Mouse (Mus musculus): ENCODE data around the gene Numb. TPM values are rescaled to one million over a fixed set of nuclear protein-coding genes. Genes with fewer than 3 reads are reported as not detected.

The Numb gene
- polyA plus RNA-seq, 1 experiment from 2014 or later, result 14.9 TPM

DNA sequence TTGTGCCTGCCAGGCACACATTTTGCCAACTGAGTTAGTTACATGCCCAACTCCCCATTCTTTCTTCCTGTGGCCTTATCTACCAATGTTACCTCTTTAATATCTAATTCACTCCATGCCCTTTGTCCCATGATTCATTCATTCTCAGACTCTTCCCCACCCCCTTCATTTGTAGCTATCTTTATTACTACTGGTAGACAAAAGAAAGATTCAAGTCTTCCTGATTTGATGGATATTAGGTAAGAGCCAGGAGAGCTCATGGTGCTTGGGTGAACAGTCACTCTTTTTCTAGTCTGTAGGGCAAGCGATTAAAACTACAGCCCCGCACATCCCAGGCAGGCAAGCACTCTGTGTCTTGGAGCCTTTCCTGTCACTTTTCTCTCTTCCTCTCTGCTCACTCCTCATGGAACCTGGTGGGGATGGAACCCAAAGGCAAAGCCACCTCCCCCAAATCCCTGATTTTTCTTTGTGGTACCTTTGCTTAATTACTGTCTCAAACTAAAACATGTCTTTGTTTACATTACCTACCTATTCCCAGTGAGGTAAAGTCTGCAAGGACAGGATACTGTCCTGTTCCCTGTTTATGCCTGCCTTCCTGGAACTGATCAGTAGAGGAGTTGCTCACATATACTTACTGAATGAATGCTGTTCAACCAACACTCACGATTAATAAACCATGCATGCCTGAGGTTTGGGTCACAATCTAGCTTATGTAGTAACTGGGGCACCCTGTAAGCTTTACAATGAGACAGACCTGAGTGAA, 78.9 kb downstream of the Numb start:
- no peak for ATAC-seq (ENCODE audit: low FRiP score)
- H3K4me1 ChIP-seq, result no peaks in the 10 kb centered on the region

DNA sequence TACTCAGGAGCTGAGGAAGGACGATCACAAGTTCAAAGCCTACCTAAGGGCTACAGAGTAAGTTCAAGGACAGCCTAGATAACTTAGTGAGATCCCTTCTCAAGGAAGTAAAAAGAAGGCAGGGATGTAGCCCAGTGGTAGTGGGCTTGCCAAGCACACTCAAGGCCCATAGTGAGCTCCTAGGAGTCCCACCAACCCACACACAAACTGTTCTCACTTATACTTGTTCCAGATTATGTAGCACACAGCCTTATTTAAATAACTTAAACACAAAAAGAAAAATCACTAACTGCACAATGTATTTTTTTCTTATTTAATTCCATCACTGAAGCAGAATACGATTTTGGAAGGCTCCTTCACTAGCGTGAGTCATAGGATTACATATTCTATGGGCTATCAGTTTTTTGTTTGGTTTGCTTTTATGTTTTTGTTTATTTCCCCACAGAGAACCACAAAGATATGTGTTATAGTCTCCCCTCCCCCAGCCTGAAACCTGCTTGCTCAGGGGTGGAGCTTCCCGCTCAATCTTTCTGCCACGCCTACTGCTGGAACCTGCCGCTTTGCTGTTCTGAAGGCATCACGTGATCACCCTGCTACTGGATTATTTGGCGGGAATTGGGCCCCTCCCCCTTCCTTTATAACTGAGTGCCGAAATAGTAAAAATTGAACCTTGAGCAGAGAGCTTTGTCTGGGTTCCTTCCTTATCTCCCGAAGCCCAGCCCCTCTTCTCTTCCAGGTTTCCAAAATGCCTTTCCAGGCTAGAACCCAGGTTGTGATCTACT, 80.1 kb downstream of the Numb start:
- Histone ChIP-seq H3K9ac (replicated peaks) (no peak overlapping the region), H3K4me3 (replicated peaks) (no peak overlapping the region), H3K36me3 (peaks cover 18% of the 10 kb centered on the region), H3K4me2 (no peak overlapping the region), H3K4me1 (no peaks in the 10 kb centered on the region), H3K9me3 (replicated peaks) (no peaks in the 10 kb centered on the region), H3K27ac (replicated peaks) (no peak overlapping the region), H3K27me3 (replicated peaks) (no peaks in the 10 kb centered on the region)
- no peak for ATAC-seq (ENCODE audit: low FRiP score)
- WGBS, result 94% methylated on average over 10 of the region's 10 CpGs

More for the DNA sequence above, 78.9 kb downstream of the Numb start:
- Histone ChIP-seq H3K9ac (replicated peaks) (no peak overlapping the region), H3K27me3 (replicated peaks) (no peaks in the 10 kb centered on the region), H3K27ac (replicated peaks) (no peak overlapping the region), H3K4me2 (no peak overlapping the region), H3K9me3 (replicated peaks) (no peaks in the 10 kb centered on the region), H3K36me3 (peaks cover 10% of the 10 kb centered on the region), H3K4me3 (replicated peaks) (no peak overlapping the region)
- 94% methylated on average over 3 of the region's 3 CpGs for WGBS

DNA sequence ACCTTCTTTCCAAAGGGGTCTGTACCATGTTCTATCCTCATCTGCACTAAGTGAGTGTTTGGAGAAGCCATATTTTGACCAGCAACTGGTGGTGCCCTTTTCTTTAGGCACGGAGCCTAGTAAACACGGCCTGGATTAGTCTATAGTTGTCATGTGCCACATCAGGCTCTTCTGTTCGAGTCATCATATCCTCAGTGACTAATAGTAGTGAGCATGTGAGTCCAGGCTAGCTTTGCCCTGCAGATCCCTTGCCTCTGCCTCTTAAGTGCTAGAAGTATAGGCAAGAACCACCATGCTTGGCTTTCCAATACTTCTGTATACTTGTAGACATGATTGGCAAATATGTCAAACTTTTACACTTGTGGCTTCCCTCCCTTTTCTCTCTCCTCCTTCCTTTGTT, 87.8 kb downstream of the Numb start:
- Histone ChIP-seq H3K27me3 (replicated peaks) (no peaks in the 10 kb centered on the region), H3K4me1 (no peaks in the 10 kb centered on the region), H3K9me3 (replicated peaks) (no peaks in the 10 kb centered on the region), H3K27ac (replicated peaks) (no peak overlapping the region), H3K9ac (replicated peaks) (no peak overlapping the region), H3K4me3 (replicated peaks) (no peak overlapping the region), H3K4me2 (no peak overlapping the region), H3K36me3 (peaks cover 14% of the 10 kb centered on the region)
- WGBS, result 96% methylated on average over 3 of the region's 3 CpGs
- no peak for ATAC-seq (ENCODE audit: low FRiP score)

DNA sequence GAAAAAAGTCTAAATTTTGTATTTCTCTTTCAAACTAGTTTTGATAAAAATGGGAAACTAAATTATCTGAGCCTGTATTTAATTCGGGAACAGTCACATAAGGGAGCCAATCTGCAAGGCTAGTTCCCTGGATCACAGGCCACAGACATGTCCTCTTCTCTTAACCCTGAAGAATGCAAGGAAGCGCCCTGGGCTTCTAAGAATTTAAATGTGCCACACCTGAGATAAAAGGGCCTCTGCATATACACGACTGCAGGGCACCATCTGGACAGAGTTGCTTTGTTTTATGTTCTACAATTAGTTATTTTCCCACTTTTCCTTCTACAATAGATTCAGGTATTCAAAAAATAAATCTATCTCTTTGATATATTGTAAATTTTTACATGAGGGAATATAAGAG, 91.3 kb downstream of the Numb start:
- Histone ChIP-seq H3K4me3 (replicated peaks) (no peak overlapping the region), H3K4me2 (no peak overlapping the region), H3K27me3 (replicated peaks) (no peaks in the 10 kb centered on the region), H3K4me1 (no peaks in the 10 kb centered on the region), H3K36me3 (no peaks in the 10 kb centered on the region), H3K27ac (replicated peaks) (no peak overlapping the region), H3K9me3 (replicated peaks) (no peaks in the 10 kb centered on the region), H3K9ac (replicated peaks) (no peak overlapping the region)
- 92% methylated on average over 3 of the region's 3 CpGs for WGBS
- ATAC-seq (ENCODE audit: low FRiP score), result no peak

DNA sequence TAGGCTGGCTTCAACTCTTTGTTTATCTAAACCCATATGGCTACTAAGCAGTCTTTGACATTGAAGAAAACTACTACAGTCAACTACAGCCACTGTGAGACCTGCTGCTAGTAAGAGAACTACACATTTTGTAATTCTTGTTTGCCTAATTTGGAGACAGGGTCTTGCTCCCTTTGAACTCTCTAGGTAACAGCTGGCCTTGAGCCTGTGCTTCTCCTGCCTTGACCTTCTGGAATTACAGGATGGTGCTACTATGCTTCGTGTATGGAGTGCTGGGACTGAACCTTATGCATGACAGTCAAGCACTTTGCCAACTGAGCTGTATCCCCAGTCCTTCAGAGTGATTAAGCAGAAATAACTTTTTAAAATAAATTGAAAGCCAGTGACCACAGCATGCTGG, 105.1 kb downstream of the Numb start:
- WGBS, result 91% methylated on average over 1 of the region's 1 CpGs
- H3K4me2 ChIP-seq, result no peak overlapping the region
- H3K27me3 ChIP-seq (replicated peaks), result no peaks in the 10 kb centered on the region
- no peaks in the 10 kb centered on the region for H3K9me3 ChIP-seq (replicated peaks)
- no peaks in the 10 kb centered on the region for H3K4me1 ChIP-seq
- no peak for ATAC-seq (ENCODE audit: low FRiP score)
- H3K9ac ChIP-seq (replicated peaks), result no peak overlapping the region
- H3K27ac ChIP-seq (replicated peaks), result no peak overlapping the region
- H3K4me3 ChIP-seq (replicated peaks), result no peak overlapping the region
- no peaks in the 10 kb centered on the region for H3K36me3 ChIP-seq

DNA sequence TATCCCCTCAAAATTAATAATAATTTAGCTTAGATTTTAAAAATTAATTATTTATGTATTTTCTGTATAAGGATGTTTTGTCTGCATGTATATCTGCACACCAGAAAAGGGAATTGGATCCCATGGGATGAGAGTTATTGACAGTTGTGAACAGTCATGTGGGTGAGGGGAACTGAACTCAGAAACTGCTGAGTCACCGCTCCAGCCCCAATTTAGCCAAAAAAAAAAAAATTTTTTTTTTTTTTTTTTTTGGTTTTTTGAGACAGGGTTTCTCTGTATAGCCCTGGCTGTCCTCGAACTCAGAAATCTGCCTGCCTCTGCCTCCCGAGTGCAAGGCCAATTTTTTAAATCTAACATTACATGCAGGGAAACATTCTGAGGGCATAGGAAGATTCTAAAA, 109.8 kb downstream of the Numb start:
- no peak for ATAC-seq (ENCODE audit: low FRiP score)
- WGBS, result 93% methylated on average over 3 of the region's 3 CpGs
- Histone ChIP-seq H3K4me1 (no peaks in the 10 kb centered on the region), H3K9ac (replicated peaks) (no peak overlapping the region), H3K27me3 (replicated peaks) (no peaks in the 10 kb centered on the region), H3K36me3 (peaks cover 14% of the 10 kb centered on the region), H3K4me3 (replicated peaks) (no peak overlapping the region), H3K4me2 (no peak overlapping the region), H3K27ac (replicated peaks) (no peak overlapping the region), H3K9me3 (replicated peaks) (no peaks in the 10 kb centered on the region)

DNA sequence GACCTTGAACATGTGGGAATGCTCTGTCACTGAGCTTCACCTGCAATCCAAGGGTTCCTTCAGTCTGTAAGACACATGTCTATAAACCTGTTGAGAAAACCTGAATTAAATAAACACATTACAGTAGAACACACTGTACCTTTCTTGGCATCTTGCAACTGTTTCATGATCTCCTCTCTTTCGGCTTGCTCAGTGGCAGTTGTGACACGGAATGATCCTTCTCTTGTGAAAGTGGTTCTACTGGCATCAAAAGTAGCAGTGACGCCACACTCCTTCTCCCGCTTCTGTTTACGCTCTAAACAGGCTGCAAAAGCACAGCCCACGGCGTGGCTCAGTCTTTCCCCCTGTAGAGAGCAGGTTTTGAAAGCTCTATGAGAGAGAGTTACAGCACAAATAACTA, 118.1 kb downstream of the Numb start:
- Histone ChIP-seq H3K36me3 (peaks cover 61% of the 10 kb centered on the region), H3K4me3 (replicated peaks) (no peak overlapping the region), H3K27me3 (replicated peaks) (no peaks in the 10 kb centered on the region), H3K4me2 (no peak overlapping the region), H3K9me3 (replicated peaks) (0 out of 2 replicates have a peak, but pooled peaks cover 2% of the 10 kb centered on the region), H3K4me1 (no peaks in the 10 kb centered on the region), H3K9ac (replicated peaks) (no peak overlapping the region), H3K27ac (replicated peaks) (no peak overlapping the region)
- no peak for ATAC-seq (ENCODE audit: low FRiP score)
- 97% methylated on average over 7 of the region's 7 CpGs for whole genome bisulfite sequencing

DNA sequence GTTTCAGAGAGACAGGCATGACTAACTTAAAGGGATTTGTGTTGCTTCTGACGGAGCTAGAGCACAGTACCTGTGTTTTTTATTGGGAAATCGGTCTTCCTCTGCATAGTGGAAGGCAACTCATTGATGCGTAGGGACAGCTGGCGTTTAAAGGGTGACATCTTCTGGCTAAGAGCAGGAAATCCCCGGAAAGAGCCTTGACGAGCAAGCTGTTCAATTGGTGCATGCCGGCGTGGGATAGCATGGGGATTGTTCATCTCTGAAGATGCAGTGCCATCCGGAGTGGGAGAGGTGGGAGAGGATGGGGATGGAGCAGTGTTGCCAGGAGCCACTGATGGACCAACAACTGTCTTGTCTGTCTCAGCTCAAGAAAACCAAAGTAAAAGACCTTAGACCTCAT, 120.8 kb downstream of the Numb start:
- Histone ChIP-seq H3K27ac (replicated peaks) (no peak overlapping the region), H3K9me3 (replicated peaks) (0 out of 2 replicates have a peak, but pooled peaks cover 2% of the 10 kb centered on the region), H3K4me2 (no peak overlapping the region), H3K4me3 (replicated peaks) (no peak overlapping the region), H3K9ac (replicated peaks) (no peak overlapping the region), H3K36me3 (peaks cover 54% of the 10 kb centered on the region), H3K4me1 (no peaks in the 10 kb centered on the region), H3K27me3 (replicated peaks) (no peaks in the 10 kb centered on the region)
- WGBS, result 43% methylated on average over 9 of the region's 9 CpGs
- ATAC-seq (ENCODE audit: low FRiP score), result peak; percentile 70; the same call in 1 of the 2 replicates

DNA sequence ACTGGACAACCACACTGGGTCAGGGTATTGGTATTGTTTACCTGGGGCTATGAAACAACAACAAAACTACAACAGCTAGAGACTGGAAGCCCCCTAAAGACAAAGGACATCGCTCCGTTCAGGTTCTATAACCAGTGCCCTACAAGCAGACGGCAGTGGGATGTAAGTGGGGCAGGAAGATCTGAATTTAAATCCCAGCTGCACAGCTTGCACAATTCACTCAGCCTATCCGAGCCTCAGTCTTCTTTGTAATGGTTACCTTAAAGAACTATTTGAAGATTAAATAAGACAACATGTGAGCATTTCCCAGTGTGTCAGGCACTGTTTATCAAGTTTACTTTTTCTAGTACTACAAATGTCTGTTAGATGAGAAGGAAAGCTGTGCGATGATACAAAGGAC, 123.4 kb downstream of the Numb start:
- Histone ChIP-seq H3K27ac (replicated peaks) (no peak overlapping the region), H3K4me1 (no peaks in the 10 kb centered on the region), H3K36me3 (peaks cover 40% of the 10 kb centered on the region), H3K4me3 (replicated peaks) (no peak overlapping the region), H3K27me3 (replicated peaks) (no peaks in the 10 kb centered on the region), H3K4me2 (no peak overlapping the region), H3K9me3 (replicated peaks) (no peaks in the 10 kb centered on the region), H3K9ac (replicated peaks) (no peak overlapping the region)
- no peak for ATAC-seq (ENCODE audit: low FRiP score)
- WGBS, result 85% methylated on average over 5 of the region's 5 CpGs

DNA sequence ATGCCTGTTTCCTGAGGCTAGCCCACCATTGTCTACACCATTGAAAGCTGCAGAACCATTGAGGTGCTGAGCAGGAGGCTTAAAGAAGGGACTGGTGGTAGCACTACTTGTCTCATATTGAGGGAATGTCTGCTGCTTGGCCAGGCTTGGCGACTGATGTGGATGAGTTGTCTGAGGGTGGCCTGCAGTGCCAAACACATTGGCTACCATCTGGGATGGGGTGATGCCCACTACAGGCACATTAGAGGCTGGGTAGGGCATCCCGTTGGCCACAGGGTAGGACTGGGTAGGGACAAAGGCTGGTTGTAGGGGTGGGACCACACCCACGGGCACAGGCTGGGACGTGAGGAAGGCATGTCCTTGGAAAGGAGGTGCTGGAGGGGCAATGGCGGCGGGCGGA, 126.1 kb downstream of the Numb start:
- WGBS, result 95% methylated on average over 7 of the region's 7 CpGs
- H3K27ac ChIP-seq (replicated peaks), result no peak overlapping the region
- no peaks in the 10 kb centered on the region for H3K4me1 ChIP-seq
- no peak overlapping the region for H3K4me3 ChIP-seq (replicated peaks)
- H3K36me3 ChIP-seq, result peaks cover 40% of the 10 kb centered on the region
- ATAC-seq (ENCODE audit: low FRiP score), result no peak
- no peak overlapping the region for H3K9ac ChIP-seq (replicated peaks)
- no peak overlapping the region for H3K4me2 ChIP-seq
- H3K9me3 ChIP-seq (replicated peaks), result no peaks in the 10 kb centered on the region
- no peaks in the 10 kb centered on the region for H3K27me3 ChIP-seq (replicated peaks)

DNA sequence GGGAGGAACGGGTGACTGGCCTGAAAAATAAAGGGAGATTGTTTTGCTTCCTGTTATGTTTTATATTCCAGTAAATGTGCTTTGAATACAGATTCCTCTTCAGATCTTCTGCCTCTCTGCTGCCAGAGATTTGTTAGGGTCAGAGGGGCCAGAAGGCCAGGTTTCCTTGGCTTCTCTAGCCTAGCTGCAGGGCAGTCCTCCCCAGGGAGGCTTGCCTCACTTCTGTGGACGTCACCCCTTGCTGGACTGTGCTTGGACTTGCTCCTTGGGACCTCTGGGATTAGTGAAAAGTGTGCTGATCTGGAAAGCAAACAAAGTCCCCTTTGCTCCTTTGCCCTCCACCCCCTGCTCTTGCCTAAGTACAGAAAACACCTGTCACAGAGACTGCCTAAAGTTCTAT, 126.7 kb downstream of the Numb start:
- no peak overlapping the region for H3K27ac ChIP-seq (replicated peaks)
- H3K4me1 ChIP-seq, result no peaks in the 10 kb centered on the region
- H3K9me3 ChIP-seq (replicated peaks), result no peaks in the 10 kb centered on the region
- peaks cover 40% of the 10 kb centered on the region for H3K36me3 ChIP-seq
- no peak overlapping the region for H3K9ac ChIP-seq (replicated peaks)
- no peak overlapping the region for H3K4me2 ChIP-seq
- WGBS, result 79% methylated on average over 2 of the region's 2 CpGs
- H3K27me3 ChIP-seq (replicated peaks), result no peaks in the 10 kb centered on the region
- H3K4me3 ChIP-seq (replicated peaks), result no peak overlapping the region
- no peak for ATAC-seq (ENCODE audit: low FRiP score)

Data from neural tube, embryonic 15.5 days (tissue).